Mouse (Mus musculus) kidney, adult 2 months (tissue): ENCODE measurements around the gene Cped1.

Source experiments
- CTCF ChIP-seq: fragments of 200-500 bp; conservative IDR thresholded peaks from 2 replicates; pipeline ENCODE4 v1.5.1; 2011; ENCODE audit warnings: low read depth, mild to moderate bottlenecking, control low read depth, low read length, moderate library complexity, mixed read lengths; ENCODE audit not compliant: insufficient read depth, insufficient read length
- POLR2A ChIP-seq: fragments of 200-500 bp; IDR thresholded peaks from one replicate; pipeline ENCODE4 v1.6.1; 2011; ENCODE audit warnings: low read depth, low read length, control low read depth

- TF ChIP-seq CTCF = no peak
- TF ChIP-seq POLR2A = no peak
Measured at GRCm38 (mm10) chr6:22157461-22157860, 171.7 kb downstream of the Cped1 start.
